Mouse (Mus musculus) layer of hippocampus, postnatal 14 days (tissue): Measurements from ENCODE around the gene Zfand2a. TPM values are rescaled to one million over a fixed set of nuclear protein-coding genes. Genes with fewer than 3 reads are reported as not detected.

Experiments used
- DNase-seq, 2 experiments: peaks; one replicate each; pipeline ENCODE4 v3.0.0; 2021 to 2022; ENCODE audit warnings: low spot score in 2 of 2, mixed read lengths in 1 of 2
- total RNA-seq, 2 experiments: library from RNA; stranded (reverse); gene quantifications; 2 replicates each; pipeline ENCODE4 v1.2.3; 2021

Zfand2a gene
- total RNA-seq, 2 experiments from 2014 or later: 77.1 to 88.8 TPM

DNA sequence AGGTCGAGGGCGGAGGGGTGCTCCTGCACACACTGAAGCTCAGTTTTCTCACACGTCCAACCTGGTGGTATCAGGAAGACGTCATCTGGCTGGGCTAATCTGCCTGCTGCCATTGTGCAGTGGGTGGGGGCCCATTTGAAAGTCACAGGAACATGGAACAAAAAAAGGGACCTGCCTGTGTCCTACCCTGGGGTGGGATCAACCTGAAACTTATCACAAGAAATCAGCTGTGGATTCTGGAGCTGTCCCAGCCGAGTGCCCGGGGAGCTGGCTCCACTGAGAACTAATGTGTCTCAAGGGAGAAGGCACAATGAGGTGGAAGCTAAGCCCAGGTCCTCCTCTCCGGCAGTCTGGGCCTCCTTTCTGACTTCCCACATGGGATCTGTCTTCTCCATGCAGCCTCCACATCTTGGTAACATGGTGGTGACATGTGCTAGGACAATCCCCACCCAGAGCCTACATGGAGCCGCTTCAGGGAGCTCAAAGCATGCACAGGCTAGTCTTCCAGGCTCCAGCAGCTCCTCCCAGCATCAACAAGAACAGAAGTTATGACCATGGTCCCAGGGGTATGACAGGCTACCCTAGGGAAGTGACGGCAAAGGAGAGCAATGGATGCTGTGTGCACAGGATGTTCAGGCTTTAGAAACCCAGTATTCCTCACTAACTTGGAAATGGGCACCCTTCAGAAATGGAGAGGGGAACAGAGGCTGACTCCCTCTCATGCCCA lies 50.3 kb downstream of the Zfand2a start:
- DNase-seq: no peak

DNA sequence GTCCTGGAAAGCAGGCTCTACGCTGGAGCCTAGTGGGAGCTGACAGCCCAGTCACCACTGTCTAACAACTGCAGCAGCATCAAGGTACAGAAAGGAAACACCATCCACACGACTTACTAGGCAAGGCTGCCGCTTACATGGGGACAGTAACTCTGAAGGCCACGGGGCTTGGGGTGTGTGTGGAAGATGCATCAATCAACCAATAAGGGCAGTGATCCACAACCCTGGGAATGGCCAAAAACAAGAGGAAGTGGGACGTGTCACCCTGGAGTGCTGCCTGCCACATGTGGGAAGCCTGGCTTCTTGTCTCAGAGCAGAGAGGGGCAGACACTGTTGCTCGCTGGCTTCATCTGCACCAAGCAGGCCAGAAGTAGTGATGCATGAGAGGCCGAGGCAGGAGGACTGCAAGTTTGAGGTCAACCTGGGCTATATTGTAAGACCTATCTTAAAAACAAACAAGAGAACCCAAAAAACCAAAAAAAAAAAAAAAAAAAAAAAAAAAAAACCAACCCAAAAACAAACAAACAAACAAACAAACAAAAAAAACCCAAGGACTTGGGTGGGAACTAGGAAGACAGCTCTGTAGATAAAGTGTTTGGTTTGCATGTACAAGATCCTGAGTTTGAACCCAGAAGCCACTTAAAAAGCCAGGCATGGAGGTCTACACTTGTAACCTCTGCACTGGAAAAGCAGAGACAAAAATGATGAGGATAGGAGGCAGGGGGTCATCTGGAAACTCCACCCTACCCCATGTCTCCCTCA lies 51.4 kb downstream of the Zfand2a start:
- no peak for DNase-seq

DNA sequence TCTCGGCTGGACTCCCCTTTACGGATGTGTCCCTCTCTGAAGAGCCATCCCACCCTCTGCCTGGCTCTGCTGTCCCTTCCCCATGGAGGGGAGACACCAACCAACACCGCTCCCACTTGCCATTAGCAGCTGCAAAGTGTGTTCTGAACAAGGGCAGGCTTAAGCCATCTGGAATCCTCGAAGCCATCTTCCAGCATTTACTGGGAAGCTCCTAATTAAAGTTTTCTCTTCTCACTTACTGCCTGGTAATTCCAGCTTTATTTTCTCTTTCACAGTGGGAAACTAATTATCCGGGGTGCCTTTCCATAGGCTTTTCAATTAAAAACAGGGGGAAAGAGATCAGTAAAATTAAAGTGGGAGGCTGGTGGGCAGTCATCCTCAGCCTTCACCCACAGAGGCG lies 52.0 kb downstream of the Zfand2a start:
- DNase-seq: no peak

DNA sequence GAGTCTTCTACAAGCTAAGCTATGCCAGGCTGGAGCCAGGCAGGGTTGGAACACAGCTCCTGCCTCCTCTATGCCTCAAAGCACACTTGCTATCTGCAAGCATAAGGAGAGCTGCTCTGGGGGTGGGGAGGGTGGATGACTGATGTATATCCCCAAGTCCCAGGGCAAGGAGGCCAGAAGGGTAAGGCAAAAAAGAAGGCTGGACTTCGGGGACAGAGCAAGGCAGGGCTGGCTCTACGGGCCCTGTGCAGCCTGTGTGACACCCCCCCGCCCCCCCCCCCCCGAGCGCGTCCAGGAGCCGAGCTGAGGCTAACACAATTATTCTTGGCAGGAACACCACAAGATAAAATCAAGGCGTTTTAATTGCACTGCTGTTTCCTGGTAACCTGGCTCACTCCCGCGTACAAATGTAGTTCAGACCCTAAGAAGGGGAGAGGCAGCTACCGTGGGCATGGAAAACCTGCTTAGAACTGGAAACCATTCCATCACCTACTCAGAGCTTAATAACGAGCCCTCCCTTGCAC lies 54.5 kb downstream of the Zfand2a start:
- no peak for DNase-seq

DNA sequence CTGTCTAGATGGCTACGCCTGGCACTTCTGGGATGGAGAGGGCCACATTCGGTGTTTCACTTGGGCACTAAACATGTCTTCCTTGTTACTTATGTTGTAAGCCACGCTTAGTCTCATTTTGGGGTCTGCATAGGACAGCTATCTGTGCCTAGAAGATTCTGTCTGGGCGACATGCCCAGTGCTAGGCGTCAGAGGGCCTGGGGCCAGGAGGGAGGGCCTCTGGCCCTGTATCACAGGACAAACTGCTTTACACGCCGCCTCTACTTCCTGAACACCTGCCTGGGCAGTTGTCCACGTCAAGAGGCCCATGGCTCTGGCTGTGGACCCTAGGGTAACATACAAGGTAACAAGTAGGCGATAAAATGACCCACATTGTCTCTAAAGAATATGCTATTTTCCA lies 56.4 kb downstream of the Zfand2a start:
- no peak for DNase-seq

DNA sequence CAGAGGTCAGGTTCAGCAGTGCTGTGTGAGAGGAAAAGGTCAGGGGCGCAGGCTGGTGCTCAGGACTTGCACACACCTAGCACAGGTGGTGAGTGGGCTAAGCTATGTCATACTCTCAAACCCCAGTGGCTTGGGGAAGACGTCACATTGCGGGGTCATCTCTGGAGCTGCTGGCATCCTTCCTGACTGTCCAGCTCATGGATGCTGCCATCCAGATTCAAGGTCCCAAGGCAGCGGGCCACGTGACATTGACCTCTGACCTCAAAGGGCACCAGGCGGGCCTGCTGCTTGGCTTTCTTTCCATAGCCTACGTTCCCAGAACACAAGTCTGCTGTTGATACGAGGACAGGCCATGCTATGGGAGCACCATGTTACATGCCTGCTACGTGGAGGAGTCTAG lies 57.3 kb downstream of the Zfand2a start:
- no peak for DNase-seq

DNA sequence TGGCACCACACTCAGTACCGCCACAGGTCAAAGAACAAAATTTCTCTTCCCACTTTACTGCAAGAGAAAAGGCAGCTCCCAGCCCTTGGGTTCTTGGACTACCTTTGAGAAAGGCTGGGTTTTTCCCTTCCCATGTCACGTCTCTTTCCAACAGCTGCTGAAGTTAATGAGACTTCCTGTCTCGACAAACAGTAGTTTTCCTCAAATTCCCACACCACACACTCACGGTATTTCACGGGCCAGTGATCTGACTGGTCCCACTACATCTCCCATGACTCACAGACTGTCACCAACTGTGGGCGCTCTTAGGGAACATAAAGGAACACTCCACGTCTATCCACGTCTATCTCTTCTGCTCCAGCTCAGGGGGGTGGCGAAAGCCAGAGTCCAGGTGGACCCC lies 59.2 kb downstream of the Zfand2a start:
- DNase-seq: no peak

DNA sequence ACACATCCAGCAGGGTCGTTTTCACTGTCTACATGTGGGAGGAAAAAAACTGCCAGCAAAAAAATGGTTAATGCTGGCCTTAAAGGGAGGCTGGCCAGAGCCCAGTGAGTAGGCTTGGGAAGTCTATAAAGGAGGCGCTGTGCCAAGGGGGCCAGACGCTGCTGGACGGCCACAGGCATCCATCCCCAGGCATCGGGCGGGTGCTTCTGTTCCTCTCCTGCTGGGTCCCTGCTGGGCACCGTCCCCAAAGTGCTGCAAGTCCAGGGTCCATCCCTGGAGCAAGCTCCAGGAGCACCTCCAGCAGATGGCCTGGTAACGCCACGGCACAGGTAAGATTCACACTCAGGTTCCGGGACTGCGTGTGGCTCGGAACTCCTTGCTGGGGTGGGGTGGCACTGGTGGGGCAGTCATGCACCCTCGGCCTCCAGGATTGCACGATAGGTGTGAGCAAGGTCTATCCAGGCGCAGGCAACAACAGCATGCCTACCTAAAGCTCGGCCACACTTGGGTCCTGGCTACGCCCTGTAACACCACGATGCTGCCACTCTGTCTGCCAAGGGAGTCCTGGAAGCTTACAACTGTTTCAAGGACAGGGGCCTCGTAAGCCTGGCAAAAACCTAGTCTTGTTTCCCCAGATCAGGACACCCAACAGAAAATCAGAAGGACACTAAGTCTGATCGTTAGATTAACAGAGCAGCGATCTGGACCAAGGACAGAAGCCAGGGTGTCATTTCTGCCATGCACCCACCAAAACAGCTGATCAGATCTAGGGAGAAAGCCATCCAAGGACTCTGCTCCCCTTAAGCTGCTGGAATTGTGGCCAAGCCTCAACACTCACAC lies 61.1 kb downstream of the Zfand2a start, which contains the start of gene Gper1:
Gene Gper1 (plus strand): TSS at position 126 of the 840 bp plus-strand sequence.
- peak in 1 of 2 experiments; percentile 69 for DNase-seq

Other genes starting within 250 kb of the Zfand2a start
- 10 to 100 TPM; 45.5 to 49.2 TPM for gene Get4, start 232.2 kb downstream of the Zfand2a start, total RNA-seq
- gene Adap1, start 158.9 kb downstream of the Zfand2a start, total RNA-seq: 100 to 1,000 TPM; 263 to 264 TPM
- gene Cox19, start 133.1 kb downstream of the Zfand2a start, total RNA-seq: 10 to 100 TPM; 73.6 to 79.4 TPM
- gene Cyp2w1, start 131.9 kb downstream of the Zfand2a start, total RNA-seq: not detected
- gene Gpr146, start 106.9 kb downstream of the Zfand2a start, total RNA-seq: 10 to 100 TPM; 10.1 to 11.8 TPM
- under 1 TPM; 0.17 to 0.21 TPM for gene C130050O18Rik, start 79.3 kb downstream of the Zfand2a start, total RNA-seq
- gene Gper1, start 61.4 kb downstream of the Zfand2a start, total RNA-seq: 1 to 10 TPM; 3.0 to 3.5 TPM
- gene 3110082I17Rik, start 24.0 kb downstream of the Zfand2a start, total RNA-seq: 10 to 100 TPM; 14.6 to 14.7 TPM
- gene Uncx, start 58.9 kb upstream of the Zfand2a start, total RNA-seq: under 1 TPM in 1 of 2 experiments, not detected in 1; 0.19 TPM